Mouse (Mus musculus) liver, embryonic 15.5 days (tissue): ENCODE data around the gene 1700030J22Rik. TPM values are rescaled to one million over a fixed set of nuclear protein-coding genes. Genes with fewer than 3 reads are reported as not detected.

ENCODE experiments used
- ATAC-seq: fragments of 200-750 bp; cut with Nextera tagmentation; 2 replicates; pipeline ENCODE4 v1.8.0; 2017; ENCODE audit warnings: moderate number of reproducible peaks, mild to moderate bottlenecking, moderate library complexity; ENCODE audit not compliant: insufficient read depth
- H3K27ac ChIP-seq: fragments of 300-500 bp; sonication (generic); replicated peaks from 2 replicates; pipeline ENCODE4 v1.5.1; 2015; ENCODE audit warnings: mild to moderate bottlenecking, inconsistent platforms
- H3K27me3 ChIP-seq: fragments of 300-500 bp; sonication (generic); 2 replicates; pipeline ENCODE4 v1.6.1; 2015; ENCODE audit warnings: mild to moderate bottlenecking, inconsistent platforms
- H3K36me3 ChIP-seq: fragments of 300-500 bp; sonication (generic); replicated peaks from 2 replicates; pipeline ENCODE4 v1.6.1; 2015; ENCODE audit warnings: moderate library complexity, mild to moderate bottlenecking, inconsistent platforms
- H3K4me1 ChIP-seq: fragments of 300-500 bp; sonication (generic); replicated peaks from 2 replicates; pipeline ENCODE4 v1.6.1; 2015; ENCODE audit warnings: inconsistent platforms
- H3K4me2 ChIP-seq: fragments of 300-500 bp; sonication (generic); 2 replicates; pipeline ENCODE4 v1.6.1; 2015; ENCODE audit warnings: moderate library complexity, mild to moderate bottlenecking, inconsistent platforms
- H3K4me3 ChIP-seq: fragments of 300-500 bp; sonication (generic); replicated peaks from 2 replicates; pipeline ENCODE4 v1.5.1; 2015; ENCODE audit warnings: mild to moderate bottlenecking, inconsistent platforms
- H3K9ac ChIP-seq: fragments of 300-500 bp; sonication (generic); 2 replicates; pipeline ENCODE4 v1.6.1; 2015; ENCODE audit warnings: moderate library complexity, mild to moderate bottlenecking, inconsistent platforms
- H3K9me3 ChIP-seq: fragments of 300-500 bp; sonication (generic); replicated peaks from 2 replicates; pipeline ENCODE4 v1.6.1; 2016; ENCODE audit warnings: inconsistent platforms
- WGBS: fragments of 180-500 bp; shearing (Covaris S2); methylation state at CpG from one replicate; pipeline ENCODE4 v1.1.7; 2015; ENCODE audit warnings: mixed read lengths; ENCODE audit not compliant: insufficient replicate concordance; 5-methylcytosine and 5-hydroxymethylcytosine counted together
- polyA plus RNA-seq: library from polyadenylated mRNA; unstranded; fragments of >200 nt; fragmentation: Nextera tagmentation; extraction: Ambion mirVana; gene quantifications from 2 replicates; pipeline ENCODE4 v1.2.1, GENCODE M21; 2015

Gene 1700030J22Rik
- polyA plus RNA-seq, 1 experiment from 2014 or later: 0.51 TPM

DNA sequence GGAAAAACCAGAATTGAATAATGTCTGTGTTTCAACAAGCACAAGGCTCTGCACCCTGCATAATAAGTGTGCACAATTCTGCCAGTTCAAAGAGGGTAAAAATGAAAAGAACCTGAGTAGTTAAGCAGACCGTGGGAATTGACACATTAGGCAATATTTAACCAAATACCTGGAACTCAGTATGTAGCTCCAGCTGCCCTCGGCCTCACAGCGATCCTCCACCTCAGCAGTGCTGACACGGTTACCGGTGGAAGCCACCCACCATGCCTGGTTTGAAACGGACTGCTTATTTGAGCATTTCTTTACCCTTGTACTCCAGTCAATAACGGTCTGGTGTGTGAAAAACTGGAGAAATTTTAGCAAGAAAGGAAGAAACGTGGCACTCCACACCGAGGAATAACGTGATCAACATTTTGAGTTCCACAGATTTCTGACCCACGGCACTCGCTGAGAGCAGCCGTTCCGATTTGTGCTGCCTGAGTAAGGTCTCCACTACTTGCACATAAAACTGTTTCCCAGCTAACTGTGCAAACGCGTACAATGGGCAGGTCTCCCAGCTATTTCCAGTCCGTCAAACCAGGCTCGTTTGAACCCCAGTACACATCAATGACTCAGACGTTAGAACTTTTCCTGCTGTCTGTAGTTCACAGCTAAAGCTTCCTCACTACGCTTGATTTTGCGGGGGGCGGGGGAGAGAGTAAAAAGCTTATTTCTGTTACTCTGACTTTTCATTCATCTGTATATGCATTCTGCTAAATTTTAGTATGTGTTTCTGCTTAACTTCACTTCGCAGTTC lies 13.6 kb upstream of the 1700030J22Rik start:
- WGBS: 8% methylated on average over 23 of the region's 23 CpGs
- H3K4me3 ChIP-seq: peak overlapping the region; percentile 66
- H3K27me3 ChIP-seq: peaks cover 6% of the 10 kb centered on the region
- H3K4me2 ChIP-seq: peak overlapping the region; percentile 92
- H3K27ac ChIP-seq: peak overlapping the region; percentile 55
- H3K36me3 ChIP-seq: 0 out of 2 replicates have a peak, but pooled peaks cover 9% of the 10 kb centered on the region
- H3K4me1 ChIP-seq: peaks cover 29% of the 10 kb centered on the region
- no peak for ATAC-seq
- H3K9ac ChIP-seq: peak overlapping the region; percentile 49
- H3K9me3 ChIP-seq: no peaks in the 10 kb centered on the region

DNA sequence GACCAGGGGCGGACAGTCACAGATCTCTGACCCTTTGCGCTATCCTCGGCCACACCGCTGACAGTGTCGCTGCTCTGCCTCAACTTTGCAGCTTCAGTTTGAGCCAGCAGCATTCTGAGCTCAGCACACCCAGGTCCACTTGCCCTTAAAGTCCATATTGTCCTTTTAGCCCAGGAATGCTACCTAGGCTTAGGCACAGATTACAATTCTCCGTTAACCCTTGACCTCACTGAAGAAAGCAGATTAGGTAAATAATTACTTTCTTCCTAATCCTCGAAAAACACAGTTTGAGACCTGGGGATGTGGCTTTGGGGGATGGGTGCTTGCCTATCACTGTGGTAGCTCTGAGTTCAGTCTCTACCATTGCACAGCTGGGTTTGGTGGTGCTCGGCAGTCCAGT lies 12.5 kb upstream of the 1700030J22Rik start:
- Histone ChIP-seq H3K27me3 (peaks cover 6% of the 10 kb centered on the region), H3K4me2 (peak overlapping the region; percentile 92), H3K4me3 (no peak overlapping the region), H3K36me3 (peaks cover 18% of the 10 kb centered on the region; the same call in 1 of the 2 replicates), H3K9me3 (no peaks in the 10 kb centered on the region), H3K27ac (0 out of 2 replicates have a peak overlapping the region, but pooled peaks have one; percentile 25), H3K4me1 (peaks cover 29% of the 10 kb centered on the region), H3K9ac (no peak overlapping the region)
- no peak for ATAC-seq
- 76% methylated on average over 8 of the region's 8 CpGs for WGBS

- H3K4me1 ChIP-seq: peaks cover 29% of the 10 kb centered on the region
- H3K4me3 ChIP-seq: no peak overlapping the region
- H3K4me2 ChIP-seq: no peak overlapping the region
- peaks cover 6% of the 10 kb centered on the region for H3K27me3 ChIP-seq
- WGBS: 85% methylated on average over 3 of the region's 3 CpGs
- no peak for ATAC-seq
- no peaks in the 10 kb centered on the region for H3K9me3 ChIP-seq
- H3K36me3 ChIP-seq: peaks cover 29% of the 10 kb centered on the region; the same call in 1 of the 2 replicates
- no peak overlapping the region for H3K9ac ChIP-seq
- no peak overlapping the region for H3K27ac ChIP-seq
Observed at GRCm38 (mm10) chr8:116989842-116990241, 11.1 kb upstream of the 1700030J22Rik start.

DNA sequence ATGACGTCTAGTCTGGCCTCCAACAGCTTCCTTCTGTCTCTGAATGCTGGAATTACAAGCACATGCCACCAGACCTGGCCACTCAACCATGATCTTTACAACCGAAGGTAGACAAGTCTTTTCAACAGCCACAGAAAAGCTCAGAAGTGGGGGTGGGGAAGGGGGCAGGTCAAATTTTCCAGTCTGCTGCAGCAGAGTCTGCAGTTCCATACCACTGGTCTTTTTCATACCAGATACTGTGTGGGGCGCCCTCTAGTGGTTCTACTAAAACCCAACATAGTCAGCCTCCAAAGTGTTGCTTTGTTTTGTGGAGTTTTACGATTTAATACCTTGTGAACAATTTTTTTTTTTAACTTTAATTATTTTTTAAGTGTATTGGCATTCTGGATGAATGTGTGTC lies 1.4 kb upstream of the 1700030J22Rik start:
- WGBS: 17% methylated on average over 4 of the region's 4 CpGs
- Histone ChIP-seq H3K9ac (no peak overlapping the region), H3K36me3 (peaks cover 17% of the 10 kb centered on the region; the same call in 1 of the 2 replicates), H3K4me1 (peaks cover 20% of the 10 kb centered on the region), H3K27ac (no peak overlapping the region), H3K4me2 (peak overlapping the region; percentile 20), H3K27me3 (peaks cover 3% of the 10 kb centered on the region; the same call in 1 of the 2 replicates), H3K9me3 (no peaks in the 10 kb centered on the region), H3K4me3 (no peak overlapping the region)
- ATAC-seq: no peak

DNA sequence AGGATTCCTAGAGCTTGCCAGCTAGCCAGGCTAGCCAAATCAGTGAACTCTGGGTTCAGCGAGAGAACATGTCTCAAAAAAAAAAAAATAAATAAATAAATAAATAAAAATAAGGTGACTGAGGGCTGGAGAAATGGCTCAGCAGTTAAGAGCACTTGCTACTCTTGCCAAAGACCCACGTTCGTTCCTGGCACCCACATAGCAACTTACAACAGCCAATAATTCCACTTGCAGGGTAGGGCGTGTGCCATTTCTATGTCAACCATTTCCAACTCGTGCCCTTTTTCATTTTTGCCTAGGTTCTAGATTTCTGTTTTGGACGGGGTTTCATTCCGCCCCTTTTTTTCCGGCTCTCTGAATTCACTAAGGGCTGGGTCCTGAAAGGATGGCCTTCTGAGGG lies 707 bp downstream of the 1700030J22Rik start:
- 33% methylated on average over 8 of the region's 8 CpGs for WGBS
- Histone ChIP-seq H3K27me3 (peaks cover 15% of the 10 kb centered on the region), H3K4me3 (peak overlapping the region; percentile 75), H3K4me2 (peak overlapping the region; percentile 94), H3K9me3 (no peaks in the 10 kb centered on the region), H3K9ac (peak overlapping the region; percentile 41; the same call in 1 of the 2 replicates), H3K27ac (no peak overlapping the region), H3K4me1 (peaks cover 20% of the 10 kb centered on the region), H3K36me3 (0 out of 2 replicates have a peak, but pooled peaks cover 4% of the 10 kb centered on the region)
- no peak; the same call in 1 of the 2 replicates for ATAC-seq

DNA sequence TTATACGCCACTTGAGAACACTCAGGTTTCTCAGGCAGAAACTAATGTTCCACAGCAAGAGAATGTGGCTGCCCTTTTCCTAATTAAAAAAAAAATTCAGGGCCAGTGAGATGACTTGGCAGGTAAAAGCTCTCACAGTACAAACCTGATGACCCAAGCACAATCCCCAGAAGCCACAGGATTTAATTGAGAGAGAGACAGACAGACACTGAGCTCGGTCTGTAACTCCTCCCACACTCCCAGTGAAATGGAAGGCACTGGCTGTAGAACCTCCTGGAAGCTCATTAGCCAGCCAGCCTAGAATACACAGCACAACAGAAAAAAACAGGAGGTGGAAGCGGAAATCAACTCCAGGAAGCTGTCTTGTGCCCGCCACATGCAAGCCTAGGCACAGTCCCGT lies 3.2 kb downstream of the 1700030J22Rik start:
- Histone ChIP-seq H3K9ac (no peak overlapping the region), H3K9me3 (no peaks in the 10 kb centered on the region), H3K36me3 (no peaks in the 10 kb centered on the region), H3K27me3 (peaks cover 15% of the 10 kb centered on the region), H3K4me3 (no peak overlapping the region), H3K4me1 (peaks cover 20% of the 10 kb centered on the region), H3K27ac (no peak overlapping the region), H3K4me2 (no peak overlapping the region)
- ATAC-seq: no peak
- WGBS: 54% methylated on average over 5 of the region's 5 CpGs

- 28% methylated on average over 5 of the region's 5 CpGs for WGBS
- H3K27me3 ChIP-seq: peaks cover 15% of the 10 kb centered on the region
- no peaks in the 10 kb centered on the region for H3K9me3 ChIP-seq
- no peak overlapping the region for H3K4me3 ChIP-seq
- no peak overlapping the region for H3K27ac ChIP-seq
- no peak overlapping the region for H3K9ac ChIP-seq
- H3K4me1 ChIP-seq: peaks cover 17% of the 10 kb centered on the region
- ATAC-seq: no peak
- no peak overlapping the region for H3K4me2 ChIP-seq
- H3K36me3 ChIP-seq: no peaks in the 10 kb centered on the region
Observed at GRCm38 (mm10) chr8:116975066-116975465, 3.7 kb downstream of the 1700030J22Rik start.

DNA sequence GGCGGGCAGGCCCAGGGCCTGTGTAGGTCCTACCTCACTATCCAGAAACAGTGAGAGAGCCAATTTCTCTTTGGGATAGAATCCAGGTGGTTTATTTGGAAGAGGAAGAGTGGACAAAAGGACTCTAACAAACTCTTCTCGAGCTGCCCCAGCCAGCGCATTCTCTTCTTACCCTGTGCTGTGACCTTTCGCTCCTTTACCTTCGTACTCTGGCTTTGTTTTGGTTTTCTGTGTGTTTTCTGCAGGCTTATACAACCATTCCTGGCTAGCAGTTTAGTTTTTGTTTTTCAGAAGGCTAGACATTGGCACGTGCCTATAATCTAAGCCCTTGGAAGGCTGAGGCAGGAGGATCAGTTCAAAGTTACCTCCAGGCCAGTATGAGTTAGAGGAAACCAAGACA lies 9.2 kb downstream of the 1700030J22Rik start:
- H3K4me2 ChIP-seq: no peak overlapping the region
- H3K27me3 ChIP-seq: peaks cover 7% of the 10 kb centered on the region
- no peaks in the 10 kb centered on the region for H3K4me1 ChIP-seq
- no peak for ATAC-seq
- no peaks in the 10 kb centered on the region for H3K9me3 ChIP-seq
- no peak overlapping the region for H3K27ac ChIP-seq
- 62% methylated on average over 6 of the region's 6 CpGs for WGBS
- H3K4me3 ChIP-seq: no peak overlapping the region
- no peak overlapping the region for H3K9ac ChIP-seq
- H3K36me3 ChIP-seq: no peaks in the 10 kb centered on the region

DNA sequence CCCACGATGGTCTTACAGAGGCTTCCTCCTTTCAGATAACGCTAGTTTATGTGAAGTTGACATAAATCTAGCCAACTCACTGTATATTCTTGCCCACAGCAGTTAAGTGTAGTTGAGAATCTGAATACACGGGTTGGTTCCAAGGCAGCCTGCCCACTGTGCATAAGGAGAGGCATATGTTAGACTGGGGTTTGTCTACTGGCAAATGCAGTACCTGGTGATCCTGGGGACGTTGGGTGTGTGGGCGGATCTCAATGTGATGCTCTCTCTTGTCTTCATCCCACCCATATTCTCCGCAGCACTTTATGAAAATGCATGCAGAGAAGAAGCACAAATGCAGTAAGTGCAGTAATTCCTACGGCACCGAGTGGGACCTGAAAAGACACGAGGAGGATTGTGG lies 24.3 kb downstream of the 1700030J22Rik start:
- no peak overlapping the region for H3K27ac ChIP-seq
- H3K9me3 ChIP-seq: no peaks in the 10 kb centered on the region
- H3K4me1 ChIP-seq: peaks cover 3% of the 10 kb centered on the region
- no peak for ATAC-seq
- H3K9ac ChIP-seq: no peak overlapping the region
- H3K4me2 ChIP-seq: no peak overlapping the region
- no peaks in the 10 kb centered on the region for H3K27me3 ChIP-seq
- 73% methylated on average over 9 of the region's 9 CpGs for WGBS
- H3K36me3 ChIP-seq: peaks cover 50% of the 10 kb centered on the region
- H3K4me3 ChIP-seq: no peak overlapping the region

GRCm38 (mm10) chr8:116952428-116952827 lies 26.3 kb downstream of the 1700030J22Rik start:
- ATAC-seq: no peak
- no peak overlapping the region for H3K9ac ChIP-seq
- H3K4me2 ChIP-seq: no peak overlapping the region
- H3K4me3 ChIP-seq: no peak overlapping the region
- peaks cover 41% of the 10 kb centered on the region for H3K36me3 ChIP-seq
- peaks cover 11% of the 10 kb centered on the region for H3K4me1 ChIP-seq
- no peaks in the 10 kb centered on the region for H3K27me3 ChIP-seq
- WGBS: 61% methylated on average over 8 of the region's 8 CpGs
- H3K27ac ChIP-seq: no peak overlapping the region
- H3K9me3 ChIP-seq: no peaks in the 10 kb centered on the region

DNA sequence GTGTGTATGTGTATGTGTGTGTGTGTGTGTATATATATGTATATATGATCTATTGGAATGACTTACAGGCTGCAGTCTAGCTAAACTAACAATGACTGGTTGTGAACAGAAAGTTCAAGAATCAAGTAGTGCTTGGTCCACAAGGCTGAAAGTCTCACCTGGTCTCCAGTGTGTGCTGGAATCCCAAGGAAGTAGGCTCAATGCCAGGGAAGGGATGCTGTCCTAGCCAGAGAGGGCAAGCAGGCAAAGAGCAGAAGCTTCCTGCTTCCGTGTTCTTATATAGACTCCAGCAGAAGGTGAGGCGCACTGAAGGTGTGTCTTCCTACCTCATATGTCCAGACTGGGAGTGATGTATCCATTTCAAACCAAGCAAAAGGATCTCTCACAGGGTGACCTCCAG lies 27.0 kb downstream of the 1700030J22Rik start:
- Histone ChIP-seq H3K9me3 (no peaks in the 10 kb centered on the region), H3K4me1 (peaks cover 14% of the 10 kb centered on the region), H3K4me3 (no peak overlapping the region), H3K27ac (no peak overlapping the region), H3K9ac (no peak overlapping the region), H3K27me3 (no peaks in the 10 kb centered on the region), H3K36me3 (peaks cover 35% of the 10 kb centered on the region), H3K4me2 (no peak overlapping the region)
- WGBS: 72% methylated on average over 2 of the region's 2 CpGs
- ATAC-seq: no peak
